8 mouse cellular contexts compared by ENCODE assay signal in the genomic region with DNA sequence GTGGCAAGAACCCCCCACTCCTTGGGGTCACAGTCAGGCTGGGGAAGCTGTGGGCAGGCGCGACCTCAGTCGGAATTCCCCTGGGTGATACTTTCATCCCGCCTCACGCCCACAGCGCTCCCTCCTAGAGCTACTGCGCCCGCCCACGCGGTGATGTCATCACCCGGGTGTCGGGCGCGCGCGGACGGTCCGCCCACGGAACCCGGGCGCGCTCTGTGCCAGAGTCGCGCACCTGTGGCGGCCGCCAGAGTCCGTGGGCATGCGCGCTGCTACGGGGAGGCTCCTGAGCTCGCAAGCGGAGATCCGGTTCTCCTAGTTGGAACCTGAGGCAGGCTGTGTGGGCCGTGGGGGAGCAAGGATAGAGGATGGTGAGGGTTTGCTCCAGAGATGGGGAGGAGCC. TPM values are rescaled to one million over a fixed set of nuclear protein-coding genes. Genes with fewer than 3 reads are reported as not detected.
DNase-seq lines count a peak whose midpoint lies in the region; ATAC-seq lines count a peak whose summit lies in the region.

No protein-coding gene starts in this region.

- DNase-seq in adrenal gland, adult (ENCODE audit: inconsistent age in 2 of 2, low spot score in 1 of 2) = peak; percentile 87 to 91
- DNase-seq in embryo, embryonic 10 days (ENCODE audit: low spot score) = peak; percentile 60
- DNase-seq in gastrocnemius, postnatal 10 days = peak; percentile 77
- DNase-seq in left cerebral cortex, postnatal 25 days (ENCODE audit: low spot score in 2 of 2) = peak; percentile 88
- peak; percentile 67 for DNase-seq in mesoderm, embryonic 11.5 days (ENCODE audit: low read depth, low spot score)
- DNase-seq in right cerebral cortex, postnatal 25 days = peak; percentile 86
- DNase-seq in yolk sac, embryonic 10.5 days (ENCODE audit: low spot score) = peak; percentile 28

- peak; percentile 59 for ATAC-seq in inflammation-experienced regulatory T-cells, adult 6 months

- intact Hi-C loops in left cerebral cortex, postnatal 25 days (cut with DNase I) = loop anchor here (5.0 kb wide), 1 partner anchor 123 kb away; no protein-coding TSS in a partner anchor

RNA-seq across cellular contexts. Expression of a gene that starts 3.0 kb away (rescaled TPM):
- total RNA-seq in gastrocnemius, postnatal 10 days (2021) = 10 to 100 TPM; 50.8 to 58.0 TPM
- 10 to 100 TPM; 17.0 to 31.7 (median 27.5) TPM for polyA plus RNA-seq in inflammation-experienced regulatory T-cells, adult 6 months (2017; shearing (Covaris generic))
- 10 to 100 TPM; 69.1 to 69.9 TPM for total RNA-seq in left cerebral cortex, postnatal 25 days (2021)

Comparison
In these comparisons a context has a peak if more than half of its experiments do, and no peak if none do; other contexts are left out.
1. Peak in every context shown above with its lines: DNase-seq and ATAC-seq.
2. DNase-seq: peak in every context shown above with its lines; median percentile 89 in adrenal gland, adult; 88 in left cerebral cortex, postnatal 25 days; 86 in right cerebral cortex, postnatal 25 days; 77 in gastrocnemius, postnatal 10 days; 67 in mesoderm, embryonic 11.5 days; 60 in embryo, embryonic 10 days; 28 in yolk sac, embryonic 10.5 days.